Mouse (Mus musculus): ENCODE data around the gene Slc4a5. TPM values are rescaled to one million over a fixed set of nuclear protein-coding genes. Genes with fewer than 3 reads are reported as not detected.

Slc4a5 gene
- total RNA-seq, 2 experiments from 2014 or later, result 0.09 to 0.21 TPM

DNA sequence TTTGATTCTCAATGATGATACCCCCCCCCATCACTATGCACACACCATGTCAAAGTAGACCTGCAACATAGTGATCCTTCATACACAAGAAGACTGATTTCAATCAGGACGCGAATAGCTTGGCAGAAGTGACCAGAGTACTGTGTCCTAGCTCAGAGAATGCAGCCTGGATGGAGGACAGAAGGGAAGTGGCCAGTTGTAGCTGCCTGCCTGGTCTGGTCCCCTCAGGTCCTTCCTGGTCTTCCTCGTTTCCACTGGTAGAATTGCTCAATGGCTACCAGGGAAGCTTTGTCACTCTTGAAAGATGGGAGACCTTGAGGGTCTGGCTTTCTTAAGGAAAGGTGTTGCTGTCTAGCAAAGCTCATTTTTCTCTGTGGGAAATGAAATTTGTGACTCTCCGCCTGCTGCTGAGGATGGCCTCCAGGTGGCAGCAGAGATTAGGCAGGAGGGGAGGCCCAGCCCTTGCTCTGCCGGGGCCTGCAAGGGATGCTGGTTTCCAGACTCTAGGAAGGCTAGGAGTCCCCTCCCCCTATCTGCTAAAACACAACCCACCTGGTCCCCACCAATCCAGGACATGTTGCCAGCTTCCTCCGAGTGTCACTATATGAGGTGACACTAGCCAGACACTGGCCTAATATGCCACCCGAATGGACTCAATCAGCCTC lies 4.5 kb upstream of the Slc4a5 start:
- peak; percentile 74 to 79 for DNase-seq (ENCODE audit: low spot score in 2 of 2)

DNA sequence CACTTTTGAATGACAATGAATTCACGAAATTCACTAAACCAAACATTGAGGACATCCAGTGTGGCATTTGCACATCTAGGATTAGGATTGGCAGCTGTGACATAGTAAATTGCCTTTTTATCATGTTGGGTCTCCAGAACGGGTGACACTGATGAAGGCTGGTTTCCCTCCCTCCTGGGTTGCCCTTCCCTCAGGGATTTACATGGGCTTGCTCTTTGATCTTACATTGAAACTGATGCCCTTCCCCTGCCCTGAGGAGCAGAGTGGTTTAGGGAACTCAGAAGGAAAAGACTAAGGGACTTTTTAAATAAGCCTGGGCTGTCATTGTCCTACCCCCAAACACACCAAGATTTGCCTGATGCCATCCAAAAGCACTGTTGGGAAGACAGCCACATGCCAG lies 11.9 kb downstream of the Slc4a5 start:
- no peak for DNase-seq (ENCODE audit: low spot score in 2 of 2)

DNA sequence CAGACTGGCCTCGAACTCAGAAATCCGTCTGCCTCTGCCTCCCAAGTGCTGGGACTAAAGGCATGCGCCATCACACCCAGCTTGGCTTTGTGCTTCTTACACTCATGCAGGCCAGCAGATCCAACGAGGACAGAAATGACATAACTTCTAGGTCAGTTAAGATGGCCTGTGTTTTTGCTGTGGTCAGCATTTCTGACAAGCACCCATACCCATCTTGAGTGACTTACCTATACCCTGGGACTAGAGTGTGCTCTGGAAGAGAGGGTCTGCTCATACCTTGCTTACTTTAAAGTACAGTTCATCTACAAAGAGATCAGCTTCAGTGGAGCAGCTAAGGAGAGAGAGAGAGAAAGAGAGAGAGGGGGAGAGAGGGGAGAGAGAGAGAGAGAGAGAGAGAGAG lies 13.7 kb downstream of the Slc4a5 start:
- no peak for DNase-seq (ENCODE audit: low spot score in 2 of 2)

DNA sequence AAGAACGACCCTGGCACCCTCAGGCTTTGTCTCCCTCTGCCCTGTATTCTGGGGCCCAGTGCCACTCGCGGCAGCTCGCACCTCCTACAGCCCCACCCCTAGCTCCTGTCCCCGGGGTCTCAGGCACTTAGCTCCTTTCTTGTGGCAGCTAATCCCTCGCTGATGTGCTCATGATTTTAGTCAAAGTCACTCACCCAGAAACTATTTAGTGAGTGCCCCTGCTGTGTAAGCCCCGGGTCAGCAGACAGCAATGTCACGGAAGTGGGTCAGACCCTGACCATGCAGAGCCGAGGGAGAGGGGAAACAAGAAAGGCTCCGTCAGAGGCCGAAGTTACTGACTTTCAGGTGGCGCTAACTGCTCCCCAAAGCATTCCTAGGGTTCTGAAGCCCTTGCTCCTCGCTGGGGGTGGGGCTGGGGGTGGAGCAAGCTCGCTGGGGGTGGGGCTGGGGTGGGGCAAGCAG lies 14.7 kb downstream of the Slc4a5 start:
- DNase-seq (ENCODE audit: low spot score in 2 of 2), result no peak

DNA sequence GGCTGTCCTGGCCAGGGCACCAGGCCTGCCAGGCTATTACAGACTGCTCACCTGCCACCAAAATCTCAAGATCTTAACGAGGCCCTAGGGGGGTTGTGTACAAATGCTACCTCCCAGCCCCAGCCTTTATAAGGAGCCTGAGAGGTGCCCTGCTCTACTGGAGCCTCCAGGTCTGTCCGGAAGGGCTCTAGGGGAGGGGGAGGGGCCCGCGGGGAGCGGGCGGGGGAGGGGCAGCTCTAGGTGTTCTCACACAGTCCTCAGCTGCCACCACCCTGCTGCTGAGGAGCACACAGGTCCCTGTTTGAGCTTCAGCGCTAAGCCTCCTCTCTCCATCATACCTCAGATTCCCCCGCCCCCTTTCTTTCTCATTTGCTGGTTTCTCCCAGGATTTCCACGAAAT lies 17.5 kb downstream of the Slc4a5 start:
- DNase-seq (ENCODE audit: low spot score in 2 of 2), result no peak

DNA sequence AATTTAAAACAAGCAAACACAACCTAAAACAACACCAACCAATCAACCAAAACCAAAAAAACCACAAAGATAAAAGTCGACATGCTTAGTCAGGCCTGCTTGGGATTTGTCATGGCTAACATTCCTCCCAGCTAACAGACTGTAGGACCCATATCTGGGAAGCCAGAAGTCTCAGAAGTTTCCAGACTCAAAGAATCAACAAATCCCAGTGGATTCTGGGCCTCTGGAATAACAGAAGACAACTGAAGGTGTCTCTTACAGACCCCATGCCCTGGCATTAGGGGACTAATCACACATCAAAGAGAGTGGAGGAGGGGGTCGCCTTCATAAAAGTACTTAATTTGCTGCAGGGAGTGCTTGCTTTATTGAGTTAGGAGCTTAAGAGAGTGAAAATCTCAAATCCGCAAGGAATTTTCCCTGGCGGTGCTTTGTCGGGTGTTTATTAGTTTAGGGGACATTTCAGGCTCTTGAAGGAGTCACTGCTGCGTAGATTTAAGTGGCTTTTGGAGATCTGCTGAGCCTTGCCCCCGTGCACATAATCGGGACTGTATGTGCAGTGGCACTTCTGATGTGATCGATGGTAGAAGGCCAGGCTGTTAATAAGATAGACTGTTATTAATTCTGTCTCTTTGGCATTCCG lies 24.9 kb downstream of the Slc4a5 start:
- no peak for DNase-seq (ENCODE audit: low spot score in 2 of 2)

DNA sequence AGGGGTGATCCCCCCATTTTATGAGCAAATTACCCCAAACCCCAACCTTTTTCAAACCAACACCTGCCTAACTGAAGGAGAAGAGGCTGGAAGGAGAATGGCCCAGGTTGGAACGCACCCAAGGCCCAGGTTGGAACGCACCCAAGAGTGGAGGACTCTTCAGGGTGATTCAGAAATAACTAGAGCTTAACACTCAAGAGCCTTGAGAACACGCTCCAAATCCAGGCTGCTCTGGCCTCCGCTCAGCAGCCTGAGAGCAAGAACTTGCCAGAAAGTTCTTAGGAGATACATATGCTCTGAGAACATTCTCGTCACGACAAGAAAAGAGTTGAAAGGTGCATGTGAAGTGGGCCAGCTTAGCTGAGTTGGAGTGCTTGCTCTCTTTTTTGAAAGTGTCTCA lies 25.5 kb downstream of the Slc4a5 start:
- peak; percentile 44 to 50 for DNase-seq (ENCODE audit: low spot score in 2 of 2)

DNA sequence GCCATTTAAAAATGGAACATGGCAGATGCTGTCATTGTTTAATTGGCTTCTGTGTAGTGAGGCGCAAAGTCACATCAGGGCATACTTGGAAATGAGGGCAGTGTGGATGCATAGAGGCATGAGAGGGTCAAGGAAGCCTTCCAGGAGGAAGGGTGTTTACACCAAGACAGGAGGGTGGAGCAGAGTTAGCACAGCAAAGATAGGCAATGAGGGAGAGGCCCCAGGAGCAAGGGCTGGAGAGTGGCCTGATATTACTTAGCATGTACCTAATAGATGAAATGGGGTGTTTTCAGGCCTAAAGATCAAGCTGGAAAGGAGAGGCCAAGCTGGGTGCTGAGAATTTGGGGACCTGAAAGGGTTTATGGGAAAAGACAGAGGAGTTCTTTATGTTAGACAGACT lies 26.4 kb downstream of the Slc4a5 start:
- no peak for DNase-seq (ENCODE audit: low spot score in 2 of 2)

DNA sequence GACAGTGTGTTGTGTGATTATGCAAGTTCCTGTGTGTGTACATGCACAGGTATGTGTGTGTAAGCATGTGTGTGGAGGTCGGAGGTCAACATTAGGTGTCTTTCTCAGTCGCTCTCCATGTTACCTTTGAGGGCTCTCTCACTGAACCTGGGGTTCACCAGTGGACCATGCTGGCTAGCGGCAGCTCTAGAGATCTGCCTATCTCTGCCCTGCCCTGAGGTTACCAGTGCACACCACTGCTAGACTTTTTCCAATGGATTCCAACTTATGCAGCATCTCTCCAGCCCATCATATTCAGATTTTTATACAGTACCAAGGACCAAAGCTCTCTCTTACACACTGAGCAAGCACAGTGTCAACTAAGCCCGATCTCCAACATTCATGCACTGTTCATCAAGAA lies 27.1 kb downstream of the Slc4a5 start:
- no peak for DNase-seq (ENCODE audit: low spot score in 2 of 2)

DNA sequence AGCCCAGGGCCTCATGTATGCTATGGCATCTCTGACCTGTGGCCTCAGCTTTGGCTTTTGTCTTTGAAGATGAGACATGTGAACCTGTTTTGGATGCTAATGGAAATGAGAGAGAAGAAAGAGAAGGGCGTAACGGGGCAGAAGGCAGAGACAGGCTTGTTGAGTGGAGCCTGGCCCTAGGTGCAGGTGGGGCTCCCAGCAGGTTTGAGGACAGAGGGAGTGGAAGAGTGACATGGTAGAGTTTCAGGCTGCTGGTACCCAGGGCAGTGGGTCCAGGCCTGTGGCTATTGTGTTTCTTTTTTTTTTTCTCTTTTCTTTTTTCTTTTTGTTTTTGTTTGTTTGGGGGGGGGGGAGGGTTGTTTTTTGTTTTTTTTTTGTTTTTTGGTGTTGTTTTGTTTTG lies 27.5 kb downstream of the Slc4a5 start:
- DNase-seq (ENCODE audit: low spot score in 2 of 2), result no peak

DNA sequence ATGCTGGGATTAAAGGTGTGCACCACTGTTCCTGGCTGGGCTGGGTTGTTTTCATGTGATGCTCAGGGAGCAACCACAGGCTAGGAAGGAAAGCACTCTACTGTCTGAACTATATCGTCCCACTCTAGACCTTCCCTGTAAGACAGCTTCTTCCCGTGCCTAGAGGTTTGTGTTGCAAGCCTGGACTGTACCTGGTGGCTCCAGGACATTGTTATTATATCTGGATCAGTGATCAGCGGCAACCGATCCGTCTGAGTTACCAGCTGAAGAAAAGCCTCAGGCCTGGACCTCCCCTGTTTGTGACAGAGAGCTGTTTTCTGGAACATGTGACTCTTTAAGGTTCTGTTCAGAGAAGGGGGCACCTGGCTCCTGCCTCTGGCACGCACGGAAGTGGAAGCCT lies 34.6 kb downstream of the Slc4a5 start:
- no peak for DNase-seq (ENCODE audit: low spot score in 2 of 2)

DNA sequence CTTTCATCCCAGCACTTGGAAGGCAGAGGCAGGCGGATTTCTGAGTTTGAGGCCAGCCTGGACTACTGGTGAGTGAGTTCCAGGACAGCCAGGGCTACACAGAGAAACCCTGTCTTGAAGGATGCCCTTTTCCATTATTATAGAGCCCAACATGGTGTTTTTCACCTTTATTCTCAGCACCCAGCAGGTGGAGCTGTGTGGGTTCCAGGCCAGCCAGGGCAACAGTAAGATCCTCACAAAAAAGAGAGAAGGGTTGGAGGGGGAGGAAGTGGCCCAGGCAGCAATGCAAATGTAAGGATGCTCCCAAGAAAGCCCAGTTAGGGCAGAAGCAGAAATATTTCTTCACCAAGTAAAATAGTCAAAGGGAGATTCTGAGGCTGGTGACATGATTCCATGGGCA lies 44.9 kb downstream of the Slc4a5 start:
- DNase-seq (ENCODE audit: low spot score in 2 of 2), result no peak

DNA sequence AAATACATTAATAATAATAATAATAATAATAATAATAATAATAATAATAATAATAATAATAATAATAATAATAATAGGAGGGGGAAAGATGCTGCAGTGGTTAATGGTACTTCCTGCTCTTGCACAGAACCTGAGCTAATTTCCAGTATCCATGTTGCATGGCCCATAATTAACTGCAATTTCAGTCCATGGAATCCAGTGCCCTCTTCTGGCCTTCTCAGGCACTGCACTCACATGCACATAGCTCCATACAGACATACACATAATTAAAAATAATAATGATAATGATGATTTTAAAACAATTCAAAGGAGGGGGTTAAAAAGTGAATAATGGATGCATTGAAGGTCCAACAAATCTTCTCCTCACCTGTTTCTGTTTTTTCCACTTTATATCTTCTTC lies 45.6 kb downstream of the Slc4a5 start:
- DNase-seq (ENCODE audit: low spot score in 2 of 2), result no peak

DNA sequence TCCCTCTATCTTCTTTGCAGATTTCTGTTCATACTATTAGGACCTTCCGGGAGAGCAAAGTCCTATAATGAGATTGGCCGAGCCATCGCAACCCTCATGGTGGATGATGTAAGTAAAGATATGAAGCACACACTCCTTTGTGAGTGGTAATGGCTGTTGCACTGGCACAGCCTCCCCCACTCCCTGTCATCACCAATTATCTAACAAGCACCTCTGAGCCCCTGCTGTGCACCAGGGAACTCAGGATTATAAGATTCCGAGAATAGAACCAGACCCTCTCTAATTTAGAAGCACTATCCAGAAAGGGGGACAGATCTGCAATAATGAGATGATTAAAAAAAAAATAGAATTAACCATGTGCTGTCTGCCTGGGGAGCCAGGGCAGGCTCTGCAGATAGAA lies 46.0 kb downstream of the Slc4a5 start:
- no peak for DNase-seq (ENCODE audit: low spot score in 2 of 2)

DNA sequence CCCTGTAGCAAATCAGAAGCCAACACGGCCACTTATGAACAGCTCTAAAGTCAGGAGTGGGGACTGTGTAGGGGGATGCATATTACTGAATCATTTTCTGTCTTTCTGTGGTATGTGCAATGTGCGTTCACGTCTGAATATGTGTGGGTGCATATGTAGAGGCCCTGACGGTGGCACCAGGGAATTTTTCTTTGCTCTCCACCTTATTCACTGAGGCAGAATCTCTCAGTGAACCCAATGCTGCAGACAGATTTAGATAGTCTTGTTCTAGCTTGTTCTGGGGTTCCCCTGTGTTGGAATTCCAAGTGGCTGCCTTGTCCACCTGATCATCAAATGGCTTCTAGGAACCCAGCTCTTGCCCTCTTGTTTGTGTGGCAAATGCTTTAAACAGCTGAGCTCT lies 48.0 kb downstream of the Slc4a5 start:
- DNase-seq (ENCODE audit: low spot score in 2 of 2), result no peak

DNA sequence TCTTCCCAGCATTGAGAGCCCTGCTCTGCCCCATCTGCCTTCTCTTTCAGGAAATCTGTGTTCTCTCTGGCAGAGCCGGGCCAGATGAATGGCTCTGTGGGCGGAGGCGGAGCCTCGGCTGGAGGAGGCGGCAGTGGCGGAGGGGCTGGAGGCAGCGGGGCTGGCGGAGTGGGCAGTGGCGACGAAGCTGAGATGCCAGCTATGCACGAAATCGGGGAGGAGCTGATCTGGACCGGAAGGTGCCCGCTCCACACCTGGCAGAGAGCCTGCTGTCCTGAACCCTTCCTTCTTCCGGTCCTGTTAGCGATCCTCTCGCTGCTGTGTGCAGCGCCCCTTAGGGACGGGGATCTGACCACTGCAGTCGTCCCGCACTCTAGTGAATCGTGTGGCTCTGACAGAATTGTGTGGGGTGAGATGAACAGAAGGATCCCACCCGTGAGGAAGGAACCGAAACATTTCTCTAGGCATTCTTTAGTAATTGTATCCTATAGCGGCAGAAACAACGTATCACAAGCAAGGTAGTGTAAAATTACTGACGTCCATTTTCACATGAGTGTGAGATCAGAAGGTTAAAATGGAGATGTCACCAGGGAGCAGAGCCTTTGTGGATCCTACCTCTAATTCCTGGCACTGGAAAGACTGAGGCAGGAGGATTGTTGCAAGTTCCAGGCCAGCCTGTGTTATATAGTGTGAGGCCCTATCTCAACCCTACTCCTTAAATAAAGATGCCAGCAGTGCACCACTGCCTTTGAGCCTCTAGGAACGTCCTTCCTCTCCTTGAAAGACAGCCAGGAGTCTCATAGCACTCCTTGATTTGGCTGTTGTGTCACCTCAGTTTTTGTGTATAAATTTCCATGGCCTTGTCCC lies 48.7 kb downstream of the Slc4a5 start:
- peak; percentile 77 to 87 for DNase-seq (ENCODE audit: low spot score in 2 of 2)

DNA sequence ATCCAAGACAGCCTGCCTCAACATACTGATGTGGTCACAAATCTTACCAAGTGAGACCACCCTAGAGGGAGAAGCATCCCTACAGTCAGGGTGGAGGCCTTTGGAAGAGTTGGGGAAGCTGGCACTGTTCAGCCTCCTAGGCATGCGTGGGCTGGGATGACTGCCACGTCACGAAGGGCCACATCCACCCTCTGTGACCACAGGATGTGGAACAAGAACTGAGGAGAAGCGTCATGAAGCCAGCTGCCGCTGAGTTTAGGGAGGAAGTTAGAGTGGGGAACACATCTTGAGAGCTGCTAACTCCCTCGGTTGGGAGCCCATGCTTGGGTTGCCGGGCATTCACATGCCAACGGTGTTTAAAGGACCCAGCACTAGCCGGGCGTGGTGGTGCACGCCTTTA lies 54.1 kb downstream of the Slc4a5 start:
- no peak for DNase-seq (ENCODE audit: low spot score in 2 of 2)

DNA sequence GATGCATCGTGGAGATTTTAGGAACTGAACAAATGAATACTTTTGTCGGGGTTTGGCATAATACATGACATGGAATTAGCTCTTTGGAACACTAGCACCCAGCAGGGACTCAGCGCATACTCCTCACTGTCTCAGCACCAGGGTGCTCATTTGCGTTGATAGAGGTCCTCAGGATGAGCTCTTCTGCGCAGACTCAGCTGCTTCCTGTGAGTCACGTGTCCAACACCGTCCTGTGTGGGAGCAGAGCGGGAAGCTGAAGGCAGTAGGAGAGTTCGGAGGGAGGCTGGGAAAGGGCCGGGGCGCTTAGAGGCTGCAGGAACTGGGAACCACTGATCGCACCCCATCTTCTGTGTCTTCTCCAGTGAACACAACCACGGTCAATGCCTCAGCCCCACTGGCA lies 57.5 kb downstream of the Slc4a5 start:
- no peak for DNase-seq (ENCODE audit: low spot score in 2 of 2)

DNA sequence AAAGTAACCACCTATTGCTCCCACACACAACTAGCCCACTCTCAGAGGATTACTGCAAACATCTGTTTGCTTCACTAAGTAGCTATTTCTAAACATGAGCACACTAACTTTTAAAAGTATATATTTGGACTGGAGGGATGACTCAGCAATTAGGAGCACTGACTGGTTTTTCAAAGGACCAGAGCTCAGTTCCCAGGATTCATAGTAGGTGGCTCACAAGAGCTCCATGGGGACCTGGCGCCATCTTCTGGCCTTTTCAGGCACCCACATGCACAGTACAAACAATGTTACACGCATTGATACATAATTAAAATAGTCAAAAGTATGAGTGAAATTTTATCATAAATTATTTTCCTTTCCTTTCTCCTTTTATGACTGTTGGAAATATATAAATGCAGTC lies 59.3 kb downstream of the Slc4a5 start:
- no peak for DNase-seq (ENCODE audit: low spot score in 2 of 2)

DNA sequence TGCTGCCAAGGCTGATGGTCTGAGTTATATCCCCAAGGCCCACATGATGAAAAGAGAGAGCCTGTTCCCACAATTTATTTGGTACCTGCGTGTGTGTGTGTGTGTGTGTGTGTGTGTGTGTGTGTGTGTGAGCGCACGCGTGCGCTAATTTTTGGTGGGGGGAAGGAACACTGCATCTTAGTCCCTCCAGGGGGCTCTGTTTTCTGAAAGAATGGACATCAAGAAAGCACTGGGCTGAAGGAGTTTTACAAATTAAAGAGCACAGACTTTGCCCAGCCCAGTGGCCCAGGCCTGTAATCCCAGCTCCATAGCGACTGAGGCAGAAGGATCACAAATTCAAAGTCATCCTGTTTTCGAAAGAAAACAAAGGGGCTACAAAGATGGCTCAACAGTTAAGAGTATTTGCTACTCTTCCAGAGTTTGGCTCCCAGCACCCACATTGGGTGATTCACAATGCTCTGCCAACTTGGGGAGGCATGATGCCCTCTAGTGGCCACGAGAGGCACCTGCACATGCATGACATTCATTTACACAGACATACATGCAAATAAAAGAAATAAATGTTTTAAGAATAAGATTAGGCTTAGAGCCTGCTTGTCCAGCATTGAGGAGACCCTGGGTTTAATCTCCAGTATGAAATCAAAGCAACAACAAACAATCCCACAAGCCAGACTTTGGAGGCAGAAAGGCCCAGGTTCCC lies 60.8 kb downstream of the Slc4a5 start:
- no peak for DNase-seq (ENCODE audit: low spot score in 2 of 2)

DNA sequence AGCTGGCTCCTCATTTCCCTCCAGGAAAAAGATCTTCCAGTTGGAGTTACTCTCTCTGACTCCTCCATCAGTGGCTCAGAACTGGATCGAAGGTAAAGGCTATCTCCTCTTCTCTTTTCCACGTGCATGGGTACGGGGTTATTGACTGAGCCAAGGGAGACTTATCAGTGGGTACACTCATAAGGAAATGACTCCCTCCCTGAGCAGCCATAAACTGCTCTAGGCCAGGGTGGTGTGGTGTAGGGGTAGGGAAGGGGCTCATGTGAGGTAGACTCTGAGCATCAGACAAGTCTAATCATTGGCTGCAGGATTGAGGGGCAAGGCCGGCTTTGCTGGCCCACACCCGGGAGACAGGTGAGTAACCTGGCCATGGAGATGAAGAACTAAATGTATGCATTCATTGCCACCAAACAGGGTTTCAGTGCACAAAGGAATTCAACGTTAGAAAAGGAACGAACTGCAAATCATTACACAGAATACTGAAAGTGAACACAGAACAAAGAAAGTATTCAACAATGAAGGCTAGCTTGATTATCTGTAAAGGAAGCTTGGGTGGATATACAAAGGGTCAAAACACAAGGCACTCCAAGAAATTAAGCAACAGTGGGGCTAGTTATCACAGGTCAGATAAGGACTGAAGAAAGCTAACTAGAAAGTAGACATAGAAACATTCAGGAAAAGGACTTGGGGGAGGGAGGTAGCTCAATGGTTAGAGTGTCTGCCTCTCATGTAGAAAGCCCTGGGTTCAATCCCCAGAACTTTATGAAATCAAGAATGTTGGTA lies 81.0 kb downstream of the Slc4a5 start:
- no peak for DNase-seq (ENCODE audit: low spot score in 2 of 2)

All from left cerebral cortex, adult 18-20 months (tissue).